Mouse (Mus musculus): ENCODE data around the gene Atp8b4. TPM values are rescaled to one million over a fixed set of nuclear protein-coding genes. Genes with fewer than 3 reads are reported as not detected.

Gene Atp8b4
- polyA plus RNA-seq, 1 experiment from 2014 or later: 0.18 TPM

DNA sequence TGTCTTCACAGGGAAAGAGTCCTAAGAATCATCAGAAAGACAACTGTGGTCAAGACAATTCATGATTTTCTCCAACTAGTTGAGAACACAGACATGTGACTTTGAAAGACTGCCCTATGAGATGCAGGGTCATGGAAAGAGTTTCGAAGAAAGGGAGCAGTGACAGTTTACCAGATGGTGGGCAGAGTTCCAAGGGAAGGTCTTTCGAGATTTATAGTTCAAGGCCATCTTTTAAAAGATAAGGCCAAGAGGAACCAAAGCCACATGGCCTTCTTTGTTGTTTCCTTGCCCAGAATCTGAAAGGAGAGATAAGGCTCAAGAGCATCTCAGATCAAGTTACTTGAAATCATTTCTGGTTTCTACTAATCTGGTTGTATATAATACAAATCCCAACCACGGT, 225.0 kb downstream of the Atp8b4 start:
- Histone ChIP-seq H3K36me3 (ENCODE audit: control insufficient read depth, insufficient read depth, low read length) (no peaks in the 10 kb centered on the region), H3K9me3 (ENCODE audit: control insufficient read depth, low read length) (no peaks in the 10 kb centered on the region), H3K4me2 (replicated peaks; ENCODE audit: low read depth, low read length) (no peak overlapping the region), H3K4me3 (ENCODE audit: low read length) (no peak overlapping the region), H3K27me3 (ENCODE audit: control insufficient read depth, insufficient read depth, low read length) (no peaks in the 10 kb centered on the region), H3K4me1 (ENCODE audit: control insufficient read depth, insufficient read depth, low read length) (no peaks in the 10 kb centered on the region), H3K9ac (ENCODE audit: low read depth, low read length) (no peak overlapping the region), H3K27ac (ENCODE audit: low read depth, low read length) (no peak overlapping the region)
- no peak for ATAC-seq (ENCODE audit: low FRiP score, low TSS enrichment)
- WGBS: 70% methylated on average over 3 of the region's 3 CpGs

- no peak overlapping the region for H3K4me3 ChIP-seq (ENCODE audit: low read length)
- H3K36me3 ChIP-seq (ENCODE audit: control insufficient read depth, insufficient read depth, low read length): no peaks in the 10 kb centered on the region
- no peaks in the 10 kb centered on the region for H3K27me3 ChIP-seq (ENCODE audit: control insufficient read depth, insufficient read depth, low read length)
- no peak overlapping the region for H3K27ac ChIP-seq (ENCODE audit: low read depth, low read length)
- H3K9me3 ChIP-seq (ENCODE audit: control insufficient read depth, low read length): no peaks in the 10 kb centered on the region
- H3K4me2 ChIP-seq (replicated peaks; ENCODE audit: low read depth, low read length): no peak overlapping the region
- no peak for ATAC-seq (ENCODE audit: low FRiP score, low TSS enrichment)
- H3K9ac ChIP-seq (ENCODE audit: low read depth, low read length): no peak overlapping the region
- WGBS: 79% methylated on average over 3 of the region's 3 CpGs
- H3K4me1 ChIP-seq (ENCODE audit: control insufficient read depth, insufficient read depth, low read length): no peaks in the 10 kb centered on the region
Measured at GRCm38 (mm10) chr2:126274826-126275405, 225.6 kb downstream of the Atp8b4 start.

DNA sequence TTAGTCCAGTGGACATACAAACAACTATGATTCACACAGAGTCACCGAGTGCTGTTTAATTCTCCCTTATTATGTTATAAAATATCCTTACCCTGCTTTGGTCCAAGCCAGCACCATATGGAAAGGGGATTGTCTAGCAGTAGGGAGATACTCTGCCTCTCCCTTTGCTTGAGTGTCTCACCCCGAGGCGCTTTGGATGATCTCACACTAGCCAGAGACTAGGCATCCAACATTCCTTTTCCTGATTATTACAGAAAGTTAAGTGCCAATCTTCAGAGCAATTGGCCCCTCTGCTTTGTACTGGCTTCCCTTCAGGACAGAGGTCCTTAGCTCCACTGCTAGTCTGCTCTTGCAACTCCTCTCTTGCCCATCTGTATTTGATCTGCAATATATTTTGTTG, 226.2 kb downstream of the Atp8b4 start:
- no peak overlapping the region for H3K9ac ChIP-seq (ENCODE audit: low read depth, low read length)
- no peaks in the 10 kb centered on the region for H3K4me1 ChIP-seq (ENCODE audit: control insufficient read depth, insufficient read depth, low read length)
- H3K9me3 ChIP-seq (ENCODE audit: control insufficient read depth, low read length): no peaks in the 10 kb centered on the region
- no peak overlapping the region for H3K27ac ChIP-seq (ENCODE audit: low read depth, low read length)
- H3K27me3 ChIP-seq (ENCODE audit: control insufficient read depth, insufficient read depth, low read length): no peaks in the 10 kb centered on the region
- WGBS: 92% methylated on average over 3 of the region's 3 CpGs
- no peak overlapping the region for H3K4me2 ChIP-seq (replicated peaks; ENCODE audit: low read depth, low read length)
- ATAC-seq (ENCODE audit: low FRiP score, low TSS enrichment): no peak
- H3K4me3 ChIP-seq (ENCODE audit: low read length): no peak overlapping the region
- no peaks in the 10 kb centered on the region for H3K36me3 ChIP-seq (ENCODE audit: control insufficient read depth, insufficient read depth, low read length)

Other genes with a start within 250 kb of the Atp8b4 start
- gene Slc27a2, start 51.7 kb upstream of the Atp8b4 start, polyA plus RNA-seq (2014; fragmentation: Nextera tagmentation; extraction: Ambion mirVana): 3.9 and 9.6 TPM in 2 replicates
- gene Hdc, start 118.6 kb upstream of the Atp8b4 start, polyA plus RNA-seq (2014; fragmentation: Nextera tagmentation; extraction: Ambion mirVana): 16.3 and 45.6 TPM in 2 replicates
- 47.4 and 65.8 TPM in 2 replicates for gene Gabpb1, start 175.7 kb upstream of the Atp8b4 start, polyA plus RNA-seq (2014; fragmentation: Nextera tagmentation; extraction: Ambion mirVana)
- gene Usp8, start 206.7 kb upstream of the Atp8b4 start, polyA plus RNA-seq (2014; fragmentation: Nextera tagmentation; extraction: Ambion mirVana): 18.5 and 41.7 TPM in 2 replicates

All from kidney, embryonic 14.5 days (tissue).